Mouse (Mus musculus) testis, adult 2 months (tissue): ENCODE data around the gene Pla2g12a. TPM values are rescaled to one million over a fixed set of nuclear protein-coding genes. Genes with fewer than 3 reads are reported as not detected.
A peak's percentile ranks its signal among the peaks of the same experiment; 100 is the strongest.

Source experiments
- H3K27ac ChIP-seq: fragments of 200-500 bp; 2 replicates; pipeline ENCODE4 v1.5.1; 2012; ENCODE audit warnings: low read depth, low read length; ENCODE audit not compliant: control insufficient read depth, insufficient read depth
- H3K27me3 ChIP-seq: fragments of 200-500 bp; 2 replicates; pipeline ENCODE4 v1.6.1; 2012; ENCODE audit warnings: mild to moderate bottlenecking, low read length, moderate library complexity; ENCODE audit not compliant: control insufficient read depth, insufficient read depth
- H3K36me3 ChIP-seq: fragments of 200-500 bp; 2 replicates; pipeline ENCODE4 v1.6.1; 2012; ENCODE audit warnings: mild to moderate bottlenecking, low read length; ENCODE audit not compliant: control insufficient read depth, insufficient read depth
- H3K4me1 ChIP-seq: fragments of 200-500 bp; 2 replicates; pipeline ENCODE4 v1.6.1; 2012; ENCODE audit warnings: low read length; ENCODE audit not compliant: control insufficient read depth, insufficient read depth
- H3K4me3 ChIP-seq: fragments of 200-500 bp; 2 replicates; pipeline ENCODE4 v1.5.1; 2012; ENCODE audit warnings: low read depth, mild to moderate bottlenecking, low read length, moderate library complexity, mixed read lengths; ENCODE audit not compliant: control insufficient read depth
- CTCF ChIP-seq: fragments of 200-500 bp; IDR thresholded peaks from 2 replicates; pipeline ENCODE4 v1.5.1; 2012; ENCODE audit warnings: low read depth, mild to moderate bottlenecking, inconsistent platforms, low read length, moderate library complexity; ENCODE audit not compliant: control insufficient read depth, insufficient read depth, insufficient replicate concordance
- POLR2A ChIP-seq: fragments of 200-500 bp; IDR thresholded peaks from 2 replicates; pipeline ENCODE4 v1.6.1; 2012; ENCODE audit warnings: low read depth, mild to moderate bottlenecking, inconsistent platforms, low read length, moderate library complexity; ENCODE audit not compliant: control insufficient read depth
- polyA plus RNA-seq: library from polyadenylated mRNA; depleted of rRNA; stranded (reverse); fragments of >200 nt; gene quantifications from 2 replicates; pipeline ENCODE4 v1.2.3, GENCODE M21; 2012

Pla2g12a gene
- polyA plus RNA-seq, 1 experiment, result 75.4 TPM

DNA sequence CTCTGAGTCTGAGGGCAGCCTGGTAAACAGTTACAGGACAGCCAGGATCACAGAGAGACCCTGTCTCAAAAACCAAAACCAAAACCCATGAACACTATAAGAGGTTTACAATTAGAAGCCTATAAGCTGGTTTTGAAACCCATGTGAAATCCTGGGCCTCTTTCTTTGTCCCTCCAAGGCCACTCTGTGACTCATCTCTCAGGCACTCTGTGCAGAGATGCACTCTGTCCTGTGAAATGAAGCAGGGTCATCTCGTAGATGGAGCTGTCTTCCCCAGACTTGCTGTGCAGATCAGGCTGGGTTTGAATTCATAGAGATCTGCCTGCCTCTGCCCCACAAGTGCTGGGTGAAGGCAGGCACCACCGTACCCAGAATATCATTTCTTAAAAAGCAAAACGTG is 39.0 kb downstream of the Pla2g12a start:
- Histone ChIP-seq H3K4me1 (no peaks in the 10 kb centered on the region), H3K27ac (no peak overlapping the region), H3K4me3 (no peak overlapping the region), H3K36me3 (no peaks in the 10 kb centered on the region), H3K27me3 (no peaks in the 10 kb centered on the region)
- TF ChIP-seq POLR2A (no peak), CTCF (no peak)

DNA sequence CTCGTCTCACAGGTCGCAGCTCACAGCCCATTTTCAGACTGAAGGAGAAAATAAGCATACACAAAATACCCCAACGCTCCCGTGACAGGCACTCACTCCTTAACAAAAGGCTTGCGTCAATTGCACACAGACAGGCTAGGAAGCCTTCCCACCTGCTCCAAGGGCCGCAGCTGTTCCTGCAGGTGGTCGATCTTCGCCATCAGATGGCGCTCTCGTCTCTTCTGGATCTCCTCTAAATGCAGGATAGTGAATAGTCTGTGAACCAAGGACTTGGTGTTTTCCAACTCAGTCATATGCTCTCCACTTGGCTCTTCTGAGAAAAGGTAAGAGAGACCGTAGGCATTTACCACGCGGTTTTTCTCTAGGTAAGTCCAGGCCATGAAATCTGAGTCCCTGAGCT is 40.0 kb downstream of the Pla2g12a start:
- peak; percentile 56; the same call in 1 of the 2 replicates for TF ChIP-seq CTCF
- TF ChIP-seq POLR2A, result no peak

DNA sequence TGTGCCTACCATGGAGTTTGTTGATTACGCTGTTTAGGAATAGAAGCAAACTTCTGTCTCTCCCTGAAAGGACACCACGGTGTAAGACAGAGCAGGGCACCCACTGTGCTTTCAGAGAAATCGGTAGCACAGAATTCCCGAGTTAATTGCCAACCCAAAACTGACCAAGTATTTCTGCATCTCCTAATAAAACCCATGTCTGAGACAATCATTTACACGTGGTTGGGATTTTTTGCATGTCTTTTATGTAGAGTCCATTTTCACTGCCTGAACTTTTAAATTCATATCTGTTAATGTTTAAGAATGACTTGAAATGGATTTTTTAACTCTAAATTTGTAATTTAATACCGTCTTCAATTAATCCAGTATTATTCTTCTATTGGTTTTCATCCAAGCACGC is 45.2 kb downstream of the Pla2g12a start:
- H3K27ac ChIP-seq, result no peak overlapping the region
- H3K36me3 ChIP-seq, result no peaks in the 10 kb centered on the region
- no peaks in the 10 kb centered on the region for H3K4me1 ChIP-seq
- H3K4me3 ChIP-seq, result no peak overlapping the region
- no peak for TF ChIP-seq CTCF
- TF ChIP-seq POLR2A, result no peak
- H3K27me3 ChIP-seq, result no peaks in the 10 kb centered on the region

More for the DNA sequence above, 40.0 kb downstream of the Pla2g12a start:
- Histone ChIP-seq H3K27me3 (no peaks in the 10 kb centered on the region), H3K27ac (no peak overlapping the region), H3K4me1 (no peaks in the 10 kb centered on the region), H3K4me3 (no peak overlapping the region), H3K36me3 (no peaks in the 10 kb centered on the region)

DNA sequence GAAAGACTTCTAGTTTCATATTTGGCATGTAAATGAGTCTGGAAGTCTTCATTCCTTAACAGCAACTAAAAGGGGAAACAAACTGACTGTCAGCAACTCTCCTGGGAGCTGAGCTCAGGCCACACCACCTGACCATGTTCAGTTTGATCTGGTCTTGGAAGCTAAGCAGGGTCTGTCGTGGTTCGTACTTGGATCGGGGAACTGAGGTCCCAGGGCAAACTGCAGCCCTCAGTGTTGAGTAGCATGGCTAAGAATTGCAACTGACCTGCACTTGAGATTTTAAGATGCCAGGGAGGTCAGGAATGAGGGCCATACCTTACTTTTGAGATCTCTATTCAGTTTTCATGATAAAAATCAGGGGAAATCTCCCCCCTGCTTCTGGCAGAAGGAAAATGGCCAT is 47.5 kb downstream of the Pla2g12a start:
- TF ChIP-seq POLR2A, result no peak
- TF ChIP-seq CTCF, result no peak
- Histone ChIP-seq H3K4me1 (no peaks in the 10 kb centered on the region), H3K27me3 (no peaks in the 10 kb centered on the region), H3K27ac (no peak overlapping the region), H3K4me3 (no peak overlapping the region), H3K36me3 (no peaks in the 10 kb centered on the region)

DNA sequence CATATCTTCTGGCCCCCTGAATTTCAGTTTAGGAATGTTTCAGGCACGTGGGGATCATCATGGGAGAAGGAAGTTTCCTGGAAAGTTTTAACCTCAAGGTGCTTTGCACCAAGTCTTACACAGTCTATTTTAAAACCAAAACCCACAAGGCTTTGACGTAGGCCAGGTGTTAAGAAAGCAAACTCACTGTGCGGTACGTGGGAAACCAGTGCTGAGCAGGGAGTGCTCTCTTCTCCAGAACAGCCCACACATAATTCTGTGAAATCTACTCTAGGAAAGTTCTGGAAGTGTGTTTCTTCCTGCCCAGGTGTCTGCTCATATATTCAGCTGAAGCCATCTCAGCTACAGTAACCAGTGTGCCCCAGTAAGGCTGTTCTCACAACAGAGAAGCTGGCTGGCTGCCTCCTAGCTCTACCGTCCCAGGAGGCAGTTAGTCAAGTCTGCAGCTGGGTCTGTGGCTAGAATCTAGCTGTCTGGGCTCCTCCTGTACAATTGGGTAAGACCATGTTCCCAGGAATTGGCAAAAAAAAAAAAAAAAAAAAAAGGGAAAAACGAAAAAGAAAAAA is 51.9 kb downstream of the Pla2g12a start:
- TF ChIP-seq CTCF (no peak), POLR2A (no peak)
- H3K4me1 ChIP-seq, result no peaks in the 10 kb centered on the region
- H3K36me3 ChIP-seq, result no peaks in the 10 kb centered on the region
- no peak overlapping the region for H3K27ac ChIP-seq
- no peak overlapping the region for H3K4me3 ChIP-seq
- H3K27me3 ChIP-seq, result no peaks in the 10 kb centered on the region

DNA sequence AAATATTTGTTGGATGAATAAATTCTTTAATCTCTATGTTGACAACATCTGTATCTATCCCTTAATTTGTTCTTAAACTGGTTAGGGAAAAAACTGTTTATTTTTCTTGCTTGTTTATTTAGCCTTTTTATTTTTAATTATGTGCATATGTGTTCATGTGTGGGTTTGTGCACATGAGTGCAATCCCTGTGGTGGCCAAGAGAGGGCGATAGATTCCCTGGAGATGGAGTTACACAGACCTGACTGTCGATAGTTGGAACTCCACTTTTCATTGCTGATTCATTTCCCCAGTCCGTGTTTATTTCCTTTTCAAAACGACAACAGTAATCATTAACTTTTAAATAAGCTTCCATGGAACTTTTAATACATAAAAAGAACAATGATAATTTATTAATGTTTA is 54.0 kb downstream of the Pla2g12a start:
- TF ChIP-seq POLR2A, result no peak
- peak; percentile 19; the same call in 1 of the 2 replicates for TF ChIP-seq CTCF
- H3K36me3 ChIP-seq, result no peaks in the 10 kb centered on the region
- no peaks in the 10 kb centered on the region for H3K27me3 ChIP-seq
- H3K27ac ChIP-seq, result no peak overlapping the region
- peaks cover 3% of the 10 kb centered on the region for H3K4me1 ChIP-seq
- no peak overlapping the region for H3K4me3 ChIP-seq

DNA sequence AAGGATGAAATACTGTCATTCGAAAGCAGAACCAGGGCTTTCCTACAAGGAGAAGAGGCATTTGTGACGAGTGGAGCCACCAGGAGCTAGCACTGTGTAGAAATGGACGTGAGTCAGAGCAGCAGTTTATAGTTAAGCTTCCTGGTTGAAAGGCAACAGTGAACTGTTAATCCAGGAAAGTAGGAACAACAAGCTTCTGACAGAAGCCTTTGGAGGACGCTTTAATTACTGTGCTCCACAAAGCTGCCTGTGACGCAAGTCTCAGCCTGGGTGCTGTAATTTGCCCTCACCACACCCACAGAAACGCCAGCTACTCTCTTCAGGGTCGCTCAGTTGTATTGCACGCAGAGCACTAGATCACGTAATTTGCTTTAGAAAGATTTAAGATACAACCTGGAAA is 58.2 kb downstream of the Pla2g12a start:
- Histone ChIP-seq H3K4me3 (no peak overlapping the region), H3K4me1 (peaks cover 3% of the 10 kb centered on the region)
- TF ChIP-seq POLR2A (no peak), CTCF (no peak)

More for the DNA sequence above, 58.2 kb downstream of the Pla2g12a start:
- Histone ChIP-seq H3K27me3 (no peaks in the 10 kb centered on the region), H3K27ac (no peak overlapping the region), H3K36me3 (no peaks in the 10 kb centered on the region)
